Mouse (Mus musculus) C2C12 (cell line): Measurements from ENCODE around the gene Txndc15. TPM values are rescaled to one million over a fixed set of nuclear protein-coding genes. Genes with fewer than 3 reads are reported as not detected.

Experiments used
- H3K27me3 ChIP-seq: one replicate; pipeline ENCODE4 v1.6.1; 2011; ENCODE audit not compliant: control insufficient read depth, insufficient read depth, insufficient read length
- H3K36me3 ChIP-seq: one replicate; pipeline ENCODE4 v1.6.1; 2011; ENCODE audit not compliant: control insufficient read depth, insufficient read depth
- H3K4me3 ChIP-seq: one replicate; pipeline ENCODE4 v1.5.1; 2011; ENCODE audit warnings: mild to moderate bottlenecking, control low read depth; ENCODE audit not compliant: poor library complexity, insufficient read depth, severe bottlenecking
- H3K79me2 ChIP-seq: one replicate; pipeline ENCODE4 v1.6.1; 2011; ENCODE audit not compliant: control insufficient read depth, insufficient read depth
- H3K79me3 ChIP-seq: one replicate; pipeline ENCODE4 v1.6.1; 2011; ENCODE audit warnings: low read depth, control low read depth
- H3ac ChIP-seq: one replicate; pipeline ENCODE3; 2011; ENCODE audit warnings: low read depth; ENCODE audit not compliant: control insufficient read depth, insufficient read length
- CEBPB ChIP-seq: IDR thresholded peaks from one replicate; pipeline ENCODE4 v1.6.1; 2011; ENCODE audit warnings: low read depth, mild to moderate bottlenecking, control low read depth, moderate library complexity
- CTCF ChIP-seq: IDR thresholded peaks from one replicate; pipeline ENCODE4 v1.5.1; 2011; ENCODE audit not compliant: control insufficient read depth, insufficient read depth, insufficient read length
- FOSL1 ChIP-seq: IDR thresholded peaks from one replicate; pipeline ENCODE4 v1.8.0; 2011; ENCODE audit warnings: mild to moderate bottlenecking, low read length; ENCODE audit not compliant: poor library complexity, insufficient read depth, severe bottlenecking
- MAX ChIP-seq: IDR thresholded peaks from one replicate; pipeline ENCODE4 v1.6.1; 2011; ENCODE audit warnings: mild to moderate bottlenecking, control low read depth
- MYOD1 ChIP-seq: IDR thresholded peaks from one replicate; pipeline ENCODE4 v1.6.1; 2011; ENCODE audit warnings: low read depth; ENCODE audit not compliant: control insufficient read depth, insufficient read length
- MYOG ChIP-seq: IDR thresholded peaks from one replicate; pipeline ENCODE4 v1.6.1; 2011; ENCODE audit not compliant: control insufficient read depth, insufficient read length; ENCODE audit errors: extremely low read depth
- USF1 ChIP-seq: IDR thresholded peaks from one replicate; pipeline ENCODE4 v1.6.1; 2011; ENCODE audit warnings: low read depth, mild to moderate bottlenecking, control low read depth, moderate library complexity
- polyA plus RNA-seq: library from polyadenylated mRNA; unstranded; fragments of >200 nt; fragmentation: generic; extraction: Trizol; gene quantifications from one replicate; pipeline ENCODE4 v1.2.1, GENCODE M21; 2012; ENCODE audit warnings: missing spikeins

Gene Txndc15
- polyA plus RNA-seq, 1 experiment = 34.8 TPM

DNA sequence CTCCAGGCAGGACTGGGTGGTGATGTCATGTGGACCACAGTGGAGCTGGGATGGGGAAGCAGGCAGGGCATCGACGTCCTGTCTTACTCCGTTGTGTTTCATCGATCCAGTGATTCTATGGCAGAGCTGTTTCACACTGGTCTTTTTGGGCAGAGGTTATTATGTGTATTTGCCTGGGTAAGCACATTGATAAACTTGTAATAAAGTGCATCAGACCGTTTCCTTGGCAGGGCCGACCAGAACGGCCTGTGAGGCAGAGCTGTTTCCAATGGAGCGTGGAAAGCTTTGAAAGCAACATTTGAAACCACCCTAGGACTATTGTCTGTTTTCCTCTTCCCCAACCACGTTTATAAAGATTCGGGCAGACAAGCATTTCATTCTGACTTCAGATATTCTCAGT lies 46.1 kb downstream of the Txndc15 start:
- Histone ChIP-seq H3ac (no peak overlapping the region), H3K27me3 (no peaks in the 10 kb centered on the region)

DNA sequence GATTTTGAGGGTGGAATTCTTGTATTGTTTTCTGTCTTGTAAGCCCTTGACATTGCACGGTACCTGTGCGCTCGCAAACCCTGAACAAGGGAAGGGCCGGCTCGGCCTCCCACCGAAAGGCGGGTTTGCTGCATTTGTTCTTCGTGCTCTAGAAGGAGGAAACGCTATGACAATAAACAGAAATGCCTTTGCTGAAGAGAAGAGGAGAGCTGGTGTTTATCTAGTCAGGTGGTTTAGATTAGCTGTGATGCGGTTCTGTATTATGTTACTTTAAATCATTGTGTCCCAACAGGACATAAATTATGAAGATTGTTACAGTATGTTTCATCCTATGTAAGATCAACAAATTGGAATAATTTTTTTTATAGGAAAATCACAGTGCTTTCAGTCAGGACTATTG lies 47.0 kb downstream of the Txndc15 start:
- no peak for TF ChIP-seq MYOG
- no peaks in the 10 kb centered on the region for H3K79me3 ChIP-seq

More for the DNA sequence above, 46.1 kb downstream of the Txndc15 start:
- TF ChIP-seq FOSL1 = no peak
- TF ChIP-seq MAX = no peak
- TF ChIP-seq CTCF = no peak
- no peaks in the 10 kb centered on the region for H3K36me3 ChIP-seq
- no peaks in the 10 kb centered on the region for H3K79me2 ChIP-seq
- no peak overlapping the region for H3K4me3 ChIP-seq
- no peaks in the 10 kb centered on the region for H3K79me3 ChIP-seq

DNA sequence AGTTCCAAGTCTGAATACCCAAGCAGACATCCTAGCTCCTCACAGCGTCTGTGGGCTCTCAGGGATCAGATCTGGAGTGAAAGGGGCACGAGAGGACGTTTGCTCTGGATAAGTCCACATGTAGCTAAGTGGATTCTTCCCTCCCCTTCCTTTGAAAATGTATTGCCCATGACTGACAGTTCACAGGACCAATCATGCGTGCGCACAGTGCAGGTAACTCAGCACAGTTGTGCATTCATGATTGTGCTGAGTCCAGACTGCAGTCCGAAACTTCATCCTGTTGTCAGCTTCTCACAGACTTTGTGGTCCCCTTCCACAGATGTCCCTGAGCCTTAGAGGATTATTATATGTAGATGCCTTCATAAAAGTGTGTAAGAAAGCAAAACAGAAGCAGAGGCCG lies 59.9 kb downstream of the Txndc15 start:
- Histone ChIP-seq H3K4me3 (no peak overlapping the region), H3K79me3 (no peaks in the 10 kb centered on the region), H3ac (no peak overlapping the region), H3K27me3 (no peaks in the 10 kb centered on the region), H3K79me2 (no peaks in the 10 kb centered on the region), H3K36me3 (no peaks in the 10 kb centered on the region)
- TF ChIP-seq MYOD1 = no peak
- no peak for TF ChIP-seq CTCF
- no peak for TF ChIP-seq MAX
- TF ChIP-seq FOSL1 = no peak
- TF ChIP-seq MYOG = no peak
- TF ChIP-seq USF1 = no peak
- TF ChIP-seq CEBPB = no peak

More for the DNA sequence above, 47.0 kb downstream of the Txndc15 start:
- Histone ChIP-seq H3K27me3 (no peaks in the 10 kb centered on the region), H3K79me2 (no peaks in the 10 kb centered on the region), H3K4me3 (no peak overlapping the region), H3K36me3 (no peaks in the 10 kb centered on the region), H3ac (no peak overlapping the region)

DNA sequence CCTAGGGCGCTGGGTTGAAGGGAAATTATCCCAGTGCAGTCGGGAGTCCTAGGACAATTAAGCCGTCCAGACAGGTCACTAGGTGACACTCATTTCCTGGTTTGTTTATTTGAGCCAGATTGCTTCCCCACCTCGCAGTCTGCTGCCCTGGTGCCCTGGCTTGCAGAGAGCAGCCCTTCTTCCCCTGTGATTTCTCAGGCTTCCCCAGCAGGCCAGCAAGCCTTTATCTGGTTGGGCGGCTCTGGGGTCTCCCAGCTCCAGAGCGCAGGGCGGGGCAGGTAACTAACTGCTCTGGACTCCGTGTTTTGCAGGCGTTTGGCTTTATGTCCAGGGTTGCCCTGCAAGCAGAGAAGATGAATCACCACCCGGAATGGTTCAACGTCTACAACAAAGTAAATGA lies 60.6 kb downstream of the Txndc15 start:
- no peak overlapping the region for H3K4me3 ChIP-seq
- no peaks in the 10 kb centered on the region for H3K79me3 ChIP-seq
- TF ChIP-seq MAX = no peak
- no peak for TF ChIP-seq MYOD1
- TF ChIP-seq FOSL1 = no peak
- no peak for TF ChIP-seq USF1
- TF ChIP-seq CTCF = no peak
- TF ChIP-seq MYOG = no peak
- TF ChIP-seq CEBPB = no peak
- H3K27me3 ChIP-seq = no peaks in the 10 kb centered on the region
- no peaks in the 10 kb centered on the region for H3K36me3 ChIP-seq
- no peak overlapping the region for H3ac ChIP-seq
- H3K79me2 ChIP-seq = no peaks in the 10 kb centered on the region

Other genes starting within 250 kb of the Txndc15 start
- gene Dbn1, start 226.5 kb upstream of the Txndc15 start, polyA plus RNA-seq = 87.7 TPM
- gene Pdlim7, start 201.0 kb upstream of the Txndc15 start, polyA plus RNA-seq = 344 TPM
- 0.83 TPM for gene Dok3, start 185.4 kb upstream of the Txndc15 start, polyA plus RNA-seq
- 65.4 TPM for gene Ddx41, start 178.0 kb upstream of the Txndc15 start, polyA plus RNA-seq
- gene Fam193b, start 143.5 kb upstream of the Txndc15 start, polyA plus RNA-seq = 15.9 TPM
- gene Tmed9, start 140.9 kb upstream of the Txndc15 start, polyA plus RNA-seq = 191 TPM
- gene B4galt7, start 114.8 kb upstream of the Txndc15 start, polyA plus RNA-seq = 16.1 TPM
- 32.1 TPM for gene Caml, start 91.6 kb upstream of the Txndc15 start, polyA plus RNA-seq
- gene Ddx46, start 79.6 kb upstream of the Txndc15 start, polyA plus RNA-seq = 15.2 TPM
- gene B230219D22Rik, start 21.5 kb upstream of the Txndc15 start, polyA plus RNA-seq = 15.8 TPM
- gene Pcbd2, start 12.7 kb downstream of the Txndc15 start, polyA plus RNA-seq = 41.0 TPM
- 0.05 TPM for gene Catsper3, start 69.9 kb downstream of the Txndc15 start, polyA plus RNA-seq
- gene Pitx1, start 121.5 kb downstream of the Txndc15 start, polyA plus RNA-seq = not detected